ENCODE assay signal across 8 mouse cellular contexts in genomic region chr11:54860256-54861038, GRCm38 (mm10). TPM values are rescaled to one million over a fixed set of nuclear protein-coding genes. Genes with fewer than 3 reads are reported as not detected.
DNase-seq lines count a peak whose midpoint lies in the region; ATAC-seq lines count a peak whose summit lies in the region.

TSS of gene Lyrm7 (minus strand) at chr11:54860916.

- H3K4me2 ChIP-seq in heart, embryonic 13.5 days: peak within 1 kb of the TSS; percentile 84
- peak within 1 kb of the TSS; percentile 87 for H3K4me2 ChIP-seq in liver, embryonic 12.5 days
- peak within 1 kb of the TSS; percentile 75 for H3K4me2 ChIP-seq in stomach, embryonic 15.5 days

- H3K4me3 ChIP-seq in brown adipose tissue, adult 24 weeks (ENCODE audit: insufficient read depth, low read depth, low read length): peak within 1 kb of the TSS; percentile 95
- H3K4me3 ChIP-seq in heart, embryonic 13.5 days: peak within 1 kb of the TSS; percentile 74
- H3K4me3 ChIP-seq in liver, embryonic 12.5 days: peak within 1 kb of the TSS; percentile 77
- H3K4me3 ChIP-seq in stomach, embryonic 15.5 days (replicated peaks): peak within 1 kb of the TSS; percentile 79

- ATAC-seq in heart, embryonic 13.5 days (ENCODE audit: extremely low read depth, insufficient number of reproducible peaks, low FRiP score, low TSS enrichment): peak; percentile 93
- ATAC-seq in liver, embryonic 12.5 days: peak; percentile 96
- ATAC-seq in stomach, embryonic 15.5 days (ENCODE audit: insufficient read depth, low FRiP score, low read depth): peak; percentile 98

- H3K9ac ChIP-seq in heart, embryonic 13.5 days: peak within 1 kb of the TSS; percentile 90
- H3K9ac ChIP-seq in liver, embryonic 12.5 days: peak within 1 kb of the TSS; percentile 81
- H3K9ac ChIP-seq in stomach, embryonic 15.5 days: peak within 1 kb of the TSS; percentile 58

- under 1% methylated on average over 42 of the region's 42 CpGs for WGBS in heart, embryonic 13.5 days
- WGBS in liver, embryonic 12.5 days (ENCODE audit: insufficient replicate concordance): under 1% methylated on average over 42 of the region's 42 CpGs
- WGBS in stomach, embryonic 15.5 days: under 1% methylated on average over 42 of the region's 42 CpGs

- H3K4me1 ChIP-seq in brown adipose tissue, adult 24 weeks (ENCODE audit: control insufficient read depth, insufficient read depth, insufficient read length, low read length): no peaks in the 10 kb centered on the region
- H3K4me1 ChIP-seq in heart, embryonic 13.5 days: peaks cover 19% of the 10 kb centered on the region
- H3K4me1 ChIP-seq in liver, embryonic 12.5 days: peaks cover 28% of the 10 kb centered on the region
- peaks cover 4% of the 10 kb centered on the region; the same call in 1 of the 2 replicates for H3K4me1 ChIP-seq in stomach, embryonic 15.5 days

- DNase-seq in CD4-positive, CD25-positive, alpha-beta regulatory T cell, adult 2 months (ENCODE audit: low read depth, low spot score): peak; percentile 98
- DNase-seq in fat pad, adult 2 months (ENCODE audit: extremely low read depth, low read depth, low spot score): peak; percentile 95
- peak; percentile 97 for DNase-seq in kidney, postnatal 10 days
- DNase-seq in natural killer cell, adult 2 months (ENCODE audit: low spot score in 2 of 2): peak; percentile 96 to 97

- H3K9me3 ChIP-seq in heart, embryonic 13.5 days: no peaks in the 10 kb centered on the region
- H3K9me3 ChIP-seq in liver, embryonic 12.5 days (replicated peaks): no peaks in the 10 kb centered on the region
- no peaks in the 10 kb centered on the region for H3K9me3 ChIP-seq in stomach, embryonic 15.5 days

- H3K27ac ChIP-seq in brown adipose tissue, adult 24 weeks (replicated peaks; ENCODE audit: low read depth, low read length): peak within 1 kb of the TSS; percentile 96
- H3K27ac ChIP-seq in heart, embryonic 13.5 days (replicated peaks): peak within 1 kb of the TSS; percentile 89
- peak within 1 kb of the TSS; percentile 97 for H3K27ac ChIP-seq in liver, embryonic 12.5 days
- H3K27ac ChIP-seq in stomach, embryonic 15.5 days: peak within 1 kb of the TSS; percentile 89

- H3K27me3 ChIP-seq in heart, embryonic 13.5 days (replicated peaks): no peaks in the 10 kb centered on the region
- no peaks in the 10 kb centered on the region for H3K27me3 ChIP-seq in liver, embryonic 12.5 days (replicated peaks)
- no peaks in the 10 kb centered on the region for H3K27me3 ChIP-seq in stomach, embryonic 15.5 days (replicated peaks)

- no peaks in the 10 kb centered on the region for H3K36me3 ChIP-seq in heart, embryonic 13.5 days
- peaks cover 4% of the 10 kb centered on the region; the same call in 1 of the 2 replicates for H3K36me3 ChIP-seq in liver, embryonic 12.5 days
- no peaks in the 10 kb centered on the region for H3K36me3 ChIP-seq in stomach, embryonic 15.5 days

RNA-seq across cellular contexts. Expression of gene Lyrm7, which starts in this region (rescaled TPM):
- 51.4 and 62.3 TPM in 2 replicates for polyA plus RNA-seq in brown adipose tissue, adult 24 weeks (2012; ENCODE audit: insufficient read depth, insufficient read length, missing spikeins)
- 12.2 and 17.2 TPM in 2 replicates for polyA plus RNA-seq in heart, embryonic 13.5 days (2015; fragmentation: Nextera tagmentation; extraction: Ambion mirVana)
- polyA plus RNA-seq in liver, embryonic 12.5 days (2016; fragmentation: Nextera tagmentation; extraction: Ambion mirVana): 6.7 and 7.6 TPM in 2 replicates
- 7.5 and 11.6 TPM in 2 replicates for polyA plus RNA-seq in stomach, embryonic 15.5 days (2015; fragmentation: Nextera tagmentation; extraction: Ambion mirVana)

Comparison
In these comparisons a context has a peak if more than half of its experiments do, and no peak if none do; other contexts are left out.
1. Peak in every context shown above with its lines: DNase-seq, ATAC-seq, H3K4me3 ChIP-seq and H3K27ac ChIP-seq.